Mouse (Mus musculus) kidney, postnatal 0 days (tissue): ENCODE results near the gene Arl10. TPM values are rescaled to one million over a fixed set of nuclear protein-coding genes. Genes with fewer than 3 reads are reported as not detected.

Source experiments
- ATAC-seq: fragments of 200-750 bp; cut with Nextera tagmentation; replicated peaks from 2 replicates; pipeline ENCODE4 v1.8.0; 2017; ENCODE audit warnings: low read depth, moderate number of reproducible peaks, moderate TSS enrichment, moderate library complexity; ENCODE audit not compliant: low FRiP score
- DNase-seq: peaks from one replicate; pipeline ENCODE4 v3.0.0-alpha.2; 2016; ENCODE audit warnings: low spot score
- H3K27ac ChIP-seq: fragments of 300-500 bp; sonication (generic); 2 replicates; pipeline ENCODE4 v1.5.1; 2014; ENCODE audit warnings: mild to moderate bottlenecking
- H3K27me3 ChIP-seq: fragments of 300-500 bp; sonication (generic); 2 replicates; pipeline ENCODE4 v1.6.1; 2014; ENCODE audit warnings: low read length, mixed read lengths; ENCODE audit not compliant: insufficient read depth
- H3K36me3 ChIP-seq: fragments of 300-500 bp; sonication (generic); 2 replicates; pipeline ENCODE4 v1.6.1; 2014; ENCODE audit warnings: low read length, mixed read lengths; ENCODE audit not compliant: insufficient read depth
- H3K4me1 ChIP-seq: fragments of 300-500 bp; sonication (generic); replicated peaks from 2 replicates; pipeline ENCODE4 v1.6.1; 2014; ENCODE audit warnings: antibody characterized with exemption, low read length, mixed read lengths; ENCODE audit not compliant: insufficient read depth
- H3K4me2 ChIP-seq: fragments of 300-500 bp; sonication (generic); 2 replicates; pipeline ENCODE4 v1.6.1; 2014; ENCODE audit warnings: mild to moderate bottlenecking, low read length, moderate library complexity, mixed read lengths
- H3K4me3 ChIP-seq: fragments of 300-500 bp; sonication (generic); replicated peaks from 2 replicates; pipeline ENCODE4 v1.5.1; 2014; ENCODE audit warnings: low read depth, low read length
- H3K9ac ChIP-seq: fragments of 300-500 bp; sonication (generic); 2 replicates; pipeline ENCODE4 v1.6.1; 2014; ENCODE audit warnings: low read depth, low read length
- H3K9me3 ChIP-seq: fragments of 300-500 bp; sonication (generic); replicated peaks from 2 replicates; pipeline ENCODE4 v1.6.1; 2016; ENCODE audit warnings: low read length, inconsistent platforms, mixed read lengths
- CTCF ChIP-seq: IDR thresholded peaks from 2 replicates; pipeline ENCODE4 v1.5.1; 2016; ENCODE audit warnings: antibody characterized with exemption, low read depth, mild to moderate bottlenecking, moderate library complexity
- WGBS: fragments of 180-500 bp; shearing (Covaris S2); extraction: QIAGEN DNeasy Blood & Tissue Kit; methylation state at CpG from one replicate; pipeline ENCODE4 v1.1.7; 2014; 5-methylcytosine and 5-hydroxymethylcytosine counted together
- polyA plus RNA-seq: library from polyadenylated mRNA; unstranded; fragments of >200 nt; fragmentation: Nextera tagmentation; extraction: Ambion mirVana; gene quantifications from 2 replicates; pipeline ENCODE4 v1.2.1, GENCODE M21; 2015

Gene Arl10
- polyA plus RNA-seq, 1 experiment from 2014 or later: 23.1 TPM

- ATAC-seq (0 out of 2 replicates have a peak, but pooled peaks have one; percentile 5), DNase-seq (no peak)
- H3K4me1 ChIP-seq: no peaks in the 10 kb centered on the region
- peak overlapping the region; percentile 61 for H3K4me3 ChIP-seq
- 1% methylated on average over 24 of the region's 24 CpGs for WGBS
- no peaks in the 10 kb centered on the region for H3K27me3 ChIP-seq
- TF ChIP-seq CTCF: no peak
- H3K27ac ChIP-seq: peak overlapping the region; percentile 85
- H3K9me3 ChIP-seq: no peaks in the 10 kb centered on the region
- H3K9ac ChIP-seq: peak overlapping the region; percentile 71
- H3K36me3 ChIP-seq: peaks cover 13% of the 10 kb centered on the region; the same call in 1 of the 2 replicates
- H3K4me2 ChIP-seq: peak overlapping the region; percentile 74
Observed at GRCm38 (mm10) chr13:54589414-54589995, 14.7 kb downstream of the Arl10 start.

GRCm38 (mm10) chr13:54589996-54590951 lies 15.5 kb downstream of the Arl10 start, which contains the start of the genes Nop16 and Higd2a:
Nop16 (minus strand) TSS chr13:54590090.
Higd2a (plus strand) TSS chr13:54590207.
- WGBS: under 1% methylated on average over 51 of the region's 51 CpGs
- no peaks in the 10 kb centered on the region for H3K27me3 ChIP-seq
- peak within 1 kb of the TSS; percentile 61 for H3K4me3 ChIP-seq
- H3K9ac ChIP-seq: peak within 1 kb of the TSS; percentile 76
- DNase-seq (peak; percentile 99), ATAC-seq (peak; percentile 95)
- no peaks in the 10 kb centered on the region for H3K4me1 ChIP-seq
- H3K9me3 ChIP-seq: no peaks in the 10 kb centered on the region
- TF ChIP-seq CTCF: no peak
- H3K4me2 ChIP-seq: peak within 1 kb of the TSS; percentile 74
- H3K36me3 ChIP-seq: peaks cover 8% of the 10 kb centered on the region; the same call in 1 of the 2 replicates
- H3K27ac ChIP-seq: peak within 1 kb of the TSS; percentile 85

- no peak for TF ChIP-seq CTCF
- Histone ChIP-seq H3K4me3 (no peak overlapping the region), H3K4me1 (no peaks in the 10 kb centered on the region), H3K4me2 (no peak overlapping the region), H3K36me3 (peaks cover 12% of the 10 kb centered on the region; the same call in 1 of the 2 replicates), H3K9me3 (no peaks in the 10 kb centered on the region), H3K27ac (no peak overlapping the region), H3K9ac (no peak overlapping the region), H3K27me3 (no peaks in the 10 kb centered on the region)
- DNase-seq (no peak), ATAC-seq (no peak)
- 88% methylated on average over 8 of the region's 8 CpGs for WGBS
Observed at GRCm38 (mm10) chr13:54591776-54592356, 17.1 kb downstream of the Arl10 start.

GRCm38 (mm10) chr13:54593617-54594016 lies 18.8 kb downstream of the Arl10 start:
- no peak overlapping the region for H3K4me3 ChIP-seq
- no peak overlapping the region for H3K4me2 ChIP-seq
- no peak overlapping the region for H3K9ac ChIP-seq
- no peaks in the 10 kb centered on the region for H3K9me3 ChIP-seq
- DNase-seq (no peak), ATAC-seq (no peak)
- no peak overlapping the region for H3K27ac ChIP-seq
- H3K27me3 ChIP-seq: no peaks in the 10 kb centered on the region
- 86% methylated on average over 11 of the region's 11 CpGs for WGBS
- H3K4me1 ChIP-seq: no peaks in the 10 kb centered on the region
- TF ChIP-seq CTCF: no peak
- H3K36me3 ChIP-seq: peaks cover 10% of the 10 kb centered on the region; the same call in 1 of the 2 replicates

- DNase-seq: no peak
- H3K4me1 ChIP-seq: no peaks in the 10 kb centered on the region
- ATAC-seq: no peak
- H3K4me3 ChIP-seq: no peak overlapping the region
- peaks cover 10% of the 10 kb centered on the region; the same call in 1 of the 2 replicates for H3K36me3 ChIP-seq
- H3K27ac ChIP-seq: no peak overlapping the region
- H3K27me3 ChIP-seq: no peaks in the 10 kb centered on the region
- H3K4me2 ChIP-seq: no peak overlapping the region
- no peak overlapping the region for H3K9ac ChIP-seq
- no peak for TF ChIP-seq CTCF
- WGBS: 85% methylated on average over 8 of the region's 8 CpGs
- H3K9me3 ChIP-seq: no peaks in the 10 kb centered on the region
Observed at GRCm38 (mm10) chr13:54596107-54596690, 21.4 kb downstream of the Arl10 start.

GRCm38 (mm10) chr13:54596870-54597269 lies 22.1 kb downstream of the Arl10 start:
- WGBS: 60% methylated on average over 5 of the region's 5 CpGs
- no peak overlapping the region for H3K27ac ChIP-seq
- no peak for DNase-seq
- H3K27me3 ChIP-seq: no peaks in the 10 kb centered on the region
- TF ChIP-seq CTCF: no peak
- H3K4me3 ChIP-seq: no peak overlapping the region
- no peak for ATAC-seq
- H3K9ac ChIP-seq: no peak overlapping the region
- H3K36me3 ChIP-seq: peaks cover 10% of the 10 kb centered on the region; the same call in 1 of the 2 replicates
- H3K4me2 ChIP-seq: no peak overlapping the region
- H3K4me1 ChIP-seq: no peaks in the 10 kb centered on the region
- H3K9me3 ChIP-seq: no peaks in the 10 kb centered on the region
